Mouse (Mus musculus) urinary bladder, postnatal 10 days (tissue): Measurements from ENCODE around the gene Vamp2.

Source experiments
- DNase-seq: peaks from one replicate; pipeline ENCODE4 v3.0.0; 2022; ENCODE audit warnings: low spot score

Gene Vamp2

GRCm38 (mm10) chr11:69088103-69088855, at the start of gene Vamp2:
Gene Vamp2, plus strand, starts transcription at chr11:69088490.
- DNase-seq, result peak; percentile 59

GRCm38 (mm10) chr11:69045531-69046394, 42.5 kb upstream of the Vamp2 start, which contains the start of gene Aurkb:
Gene Aurkb, plus strand, starts transcription at chr11:69045647.
- DNase-seq, result no peak

DNA sequence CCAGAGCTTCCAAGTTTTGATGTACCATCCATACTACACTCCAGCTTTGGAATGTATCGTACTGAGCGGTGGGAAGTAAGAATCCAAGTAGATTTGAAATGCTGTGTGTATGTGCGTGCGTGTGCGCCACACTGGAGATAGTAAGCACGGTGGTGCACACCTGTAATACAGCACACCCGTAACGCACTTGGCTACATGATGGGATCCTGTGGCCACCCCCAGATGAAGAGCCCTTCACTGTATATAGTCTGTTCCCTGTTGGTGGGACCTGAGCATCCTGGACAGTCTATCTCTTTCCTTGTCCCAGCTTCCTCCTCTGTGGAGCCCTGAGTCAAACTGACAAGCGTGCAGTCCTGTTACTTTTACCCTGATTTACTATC, 41.9 kb upstream of the Vamp2 start:
- DNase-seq, result no peak

DNA sequence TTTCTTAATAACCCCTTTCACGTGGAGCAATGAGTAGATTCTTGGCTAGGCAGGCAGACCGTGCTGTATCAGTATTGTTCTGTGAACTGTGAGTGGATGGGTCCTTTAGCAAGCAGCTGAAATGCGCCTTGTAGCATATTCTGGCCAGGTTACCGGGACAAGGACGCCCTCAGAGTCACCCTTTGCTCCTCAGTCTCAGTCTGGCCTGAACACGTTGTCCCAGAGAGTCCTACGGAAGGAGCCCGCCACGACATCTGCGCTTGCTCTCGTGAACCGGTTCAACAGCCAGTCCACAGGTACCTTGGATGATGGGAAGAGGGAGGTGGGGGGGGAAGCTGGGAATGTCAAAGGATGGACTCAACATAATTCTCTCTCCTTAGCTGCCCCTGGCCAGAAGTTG, 40.7 kb upstream of the Vamp2 start:
- DNase-seq, result no peak

- no peak for DNase-seq
These were observed 40.1 kb upstream of the Vamp2 start for GRCm38 (mm10) chr11:69048151-69048550.

- no peak for DNase-seq
These were observed 37.5 kb upstream of the Vamp2 start for GRCm38 (mm10) chr11:69050748-69051147.

DNA sequence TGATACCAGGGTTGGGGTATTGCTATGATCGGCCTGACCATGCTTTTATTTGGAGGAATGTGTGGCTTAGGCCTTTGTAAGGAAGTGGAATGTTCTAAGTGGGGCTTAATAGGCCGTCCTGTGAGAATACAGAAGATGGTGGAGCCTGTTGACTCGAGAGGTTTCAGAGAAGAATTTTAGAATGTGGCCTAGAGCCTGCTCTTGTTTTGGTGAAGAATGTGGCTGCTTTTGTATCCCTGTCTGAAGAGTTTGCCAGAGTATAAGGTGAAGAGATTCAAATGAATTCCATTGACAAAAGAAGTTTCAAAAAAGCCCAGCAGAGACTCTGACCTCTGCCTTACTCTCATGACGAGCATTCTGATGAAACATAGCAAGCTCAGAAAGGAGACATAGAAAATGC, 36.5 kb upstream of the Vamp2 start:
- no peak for DNase-seq

DNA sequence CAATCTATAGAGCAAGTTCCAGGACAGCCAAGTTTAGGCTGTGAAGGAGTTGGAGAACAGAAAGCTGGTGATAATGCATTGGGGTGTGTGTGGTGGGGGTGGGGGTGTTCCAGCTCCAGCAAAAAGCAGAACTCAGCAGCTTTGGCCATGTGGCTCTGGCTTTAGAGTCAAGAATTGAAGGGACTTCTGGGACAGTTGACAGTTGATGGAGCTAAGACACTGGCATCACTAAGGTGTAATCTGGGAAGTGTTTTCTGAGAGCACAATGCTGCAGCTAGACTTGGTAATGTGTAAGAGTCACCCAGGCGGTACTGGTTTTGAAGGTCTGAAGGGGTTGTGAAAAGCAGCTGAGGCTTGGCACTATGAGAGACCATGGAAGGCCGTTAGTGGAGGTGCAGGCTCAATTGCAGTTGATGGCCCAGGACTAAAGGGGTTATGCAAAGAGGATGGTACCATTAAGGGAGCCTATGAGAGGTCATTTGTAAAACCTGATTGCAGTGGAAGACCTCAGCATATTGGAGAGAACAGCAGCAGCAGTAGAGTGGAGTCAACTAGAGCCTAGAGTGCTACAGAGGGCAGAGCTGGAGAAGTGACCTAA, 35.4 kb upstream of the Vamp2 start:
- no peak for DNase-seq

DNA sequence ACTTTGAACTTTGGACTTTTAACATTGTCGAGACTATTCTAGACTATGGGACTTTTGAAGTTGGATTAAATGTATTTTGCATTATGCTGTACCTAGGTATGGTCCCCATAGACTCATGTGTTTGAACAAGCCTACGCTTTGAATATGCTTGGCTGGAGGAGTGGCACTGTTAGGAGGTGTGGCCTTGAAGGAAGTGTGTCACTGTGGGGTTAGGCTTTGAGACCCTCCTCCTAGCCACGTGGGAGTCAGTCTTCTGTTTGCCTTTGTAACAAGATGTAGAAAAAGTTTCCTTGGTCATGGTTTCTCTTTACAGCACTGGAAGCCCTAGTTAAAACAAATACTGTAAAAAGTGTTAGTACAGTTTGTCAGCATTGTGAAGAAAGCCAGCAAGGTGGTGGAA, 34.4 kb upstream of the Vamp2 start:
- no peak for DNase-seq

- no peak for DNase-seq
These were observed 30.0 kb upstream of the Vamp2 start for GRCm38 (mm10) chr11:69058265-69058664.

GRCm38 (mm10) chr11:69058729-69059356, 29.4 kb upstream of the Vamp2 start:
- no peak for DNase-seq

DNA sequence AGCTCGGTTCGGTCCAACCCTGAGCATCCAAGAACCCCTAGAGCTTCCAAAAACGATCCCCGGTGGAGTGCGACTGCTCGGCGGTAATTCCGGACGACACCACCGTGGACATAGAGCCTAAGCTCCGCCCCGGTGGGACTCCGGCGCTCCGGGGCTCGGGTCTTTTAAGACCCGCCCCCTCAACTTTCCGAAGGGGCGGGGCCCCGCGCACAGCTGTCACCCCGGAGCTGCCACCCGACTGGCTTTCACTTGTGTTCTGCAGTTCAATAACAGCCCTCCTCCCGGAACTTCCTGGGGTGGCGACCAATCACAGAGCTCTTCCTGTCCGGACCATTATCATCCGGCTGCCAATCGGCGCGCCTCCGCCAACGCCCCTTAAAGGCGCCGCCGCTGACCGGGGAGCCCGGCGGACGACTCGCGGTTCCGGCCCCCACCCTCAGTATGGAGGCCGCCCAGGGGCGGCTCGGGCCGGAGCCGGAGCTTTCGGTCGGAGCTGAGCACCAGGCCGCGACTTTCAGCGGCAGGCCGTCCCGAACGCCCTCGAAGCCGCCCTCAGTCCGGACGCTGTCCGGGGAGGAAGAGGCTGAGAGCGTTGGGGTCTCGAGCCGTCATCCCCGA, 28.8 kb upstream of the Vamp2 start, which contains the start of gene Borcs6:
Gene Borcs6, plus strand, starts transcription at position 361 of the 618 bp plus-strand sequence.
- DNase-seq, result peak; percentile 73

- DNase-seq, result no peak
These were observed 28.3 kb upstream of the Vamp2 start for GRCm38 (mm10) chr11:69059975-69060411.

DNA sequence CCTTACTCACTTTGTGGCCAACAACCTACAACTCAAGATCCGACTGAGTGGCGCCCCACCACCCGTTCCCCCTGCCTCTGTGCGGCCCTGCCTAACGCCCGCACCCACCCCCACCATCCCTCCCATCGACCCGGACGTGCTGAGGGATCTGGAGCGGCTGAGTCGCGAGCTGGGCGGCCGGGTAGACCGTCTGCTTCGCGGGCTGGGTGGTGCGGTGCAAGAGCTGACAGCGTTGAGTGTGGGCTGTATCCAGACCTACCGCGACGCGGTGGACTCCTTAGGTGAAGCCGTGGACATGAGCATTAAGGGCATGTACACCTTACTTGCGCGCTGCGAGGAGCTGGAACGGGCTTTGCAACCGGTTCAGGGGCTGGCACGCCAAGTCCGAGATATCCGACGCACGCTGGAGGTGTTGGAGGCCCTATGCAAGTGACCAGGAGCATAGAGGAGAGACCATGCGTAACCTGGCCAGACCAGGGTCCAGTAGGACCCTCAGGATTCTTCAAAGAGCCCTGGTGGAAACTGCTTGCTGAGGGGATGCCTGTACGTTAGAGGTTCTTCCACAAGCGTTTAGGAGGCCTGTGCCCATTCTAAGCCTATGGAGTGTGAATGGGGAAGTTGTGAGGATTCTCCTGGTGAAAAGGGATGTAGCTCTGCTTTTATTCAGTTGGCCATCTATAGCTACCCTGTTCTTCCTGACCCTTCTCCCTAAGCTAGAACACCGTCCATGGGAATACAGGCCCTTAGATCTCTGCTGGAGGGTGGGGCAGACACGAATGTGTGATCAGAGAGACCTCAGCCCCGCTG, 27.6 kb upstream of the Vamp2 start:
- DNase-seq, result no peak

GRCm38 (mm10) chr11:69061255-69061912, 26.9 kb upstream of the Vamp2 start:
- DNase-seq, result no peak

DNA sequence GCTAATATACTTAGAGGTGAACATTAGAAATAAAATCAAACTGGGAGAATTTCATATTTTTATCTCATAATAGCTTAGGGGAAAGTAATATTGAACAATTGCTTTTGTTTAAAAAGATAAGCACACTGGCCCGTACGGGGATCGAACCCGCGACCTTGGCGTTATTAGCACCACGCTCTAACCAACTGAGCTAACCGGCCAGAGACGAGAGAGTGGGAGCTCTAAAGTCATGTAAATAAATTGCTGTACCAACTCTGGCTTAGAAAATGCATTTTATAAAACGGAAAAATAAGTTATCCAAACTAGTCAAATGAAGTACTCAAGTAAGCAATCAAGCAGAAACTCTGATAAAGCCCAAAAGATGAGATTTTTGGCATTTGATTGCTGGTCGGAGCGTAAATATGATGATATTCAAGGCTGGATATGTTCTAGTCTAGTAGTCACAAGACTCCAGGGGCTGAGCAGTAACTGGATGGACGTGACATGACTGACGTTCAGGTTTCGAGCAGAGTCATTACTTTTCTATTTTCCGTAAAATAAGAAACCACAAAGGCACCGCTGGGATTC, 26.0 kb upstream of the Vamp2 start:
- no peak for DNase-seq

GRCm38 (mm10) chr11:69062761-69063224, 25.5 kb upstream of the Vamp2 start:
- peak; percentile 88 for DNase-seq

- peak; percentile 64 for DNase-seq
These were observed 24.7 kb upstream of the Vamp2 start for GRCm38 (mm10) chr11:69063413-69064201.
